In the genomic region with DNA sequence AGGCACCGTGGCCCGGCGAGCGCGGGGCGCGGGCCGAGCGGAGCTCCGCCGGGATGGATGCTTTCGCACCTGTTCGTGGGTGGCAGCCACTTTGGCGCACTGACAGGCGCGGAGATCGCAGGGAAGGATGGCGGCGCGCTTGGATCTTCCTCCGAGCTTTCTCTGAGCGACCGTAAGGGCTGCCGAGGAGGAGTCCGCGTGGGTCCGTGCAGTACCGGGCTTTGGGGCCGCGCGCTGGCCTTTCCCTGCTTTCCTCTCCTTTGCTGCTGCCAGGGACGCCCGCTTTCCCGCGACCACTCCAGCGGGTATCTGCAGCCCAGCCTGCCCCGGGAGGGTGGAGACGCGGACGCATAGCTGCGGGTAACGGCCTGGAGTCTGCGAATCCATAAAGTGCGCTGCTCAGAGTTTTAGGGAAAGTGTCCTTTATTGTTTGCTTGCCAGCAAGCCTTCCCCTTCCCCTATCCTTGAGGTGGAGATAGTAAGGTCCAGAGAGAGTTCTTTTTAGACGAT, we compare ENCODE assay signal across 7 mouse cellular contexts. TPM values are rescaled to one million over a fixed set of nuclear protein-coding genes. Genes with fewer than 3 reads are reported as not detected.
DNase-seq lines count a peak whose midpoint lies in the region; ATAC-seq and TF ChIP-seq lines count a peak whose summit lies in the region.

No protein-coding gene starts in this region.

- no peak for TF ChIP-seq CTCF in layer of hippocampus, adult 2 months (conservative IDR thresholded peaks at IDR 0.05)

- ATAC-seq in forebrain, embryonic 11.5 days (replicated peaks; ENCODE audit: low FRiP score) = peak; percentile 66
- peak; percentile 72 for ATAC-seq in neural tube, embryonic 14.5 days (ENCODE audit: low read depth)

- H3K27me3 ChIP-seq in forebrain, embryonic 11.5 days (ENCODE audit: control insufficient read depth, insufficient read depth, low read length) = no peaks in the 10 kb centered on the region
- no peaks in the 10 kb centered on the region for H3K27me3 ChIP-seq in neural tube, embryonic 14.5 days (ENCODE audit: control insufficient read depth, insufficient read depth, low read length)

- no peaks in the 10 kb centered on the region for H3K9me3 ChIP-seq in forebrain, embryonic 11.5 days (ENCODE audit: control insufficient read depth, low read length)
- no peaks in the 10 kb centered on the region for H3K9me3 ChIP-seq in neural tube, embryonic 14.5 days (ENCODE audit: control insufficient read depth, low read length)

- peak overlapping the region; percentile 86 for H3K9ac ChIP-seq in forebrain, embryonic 11.5 days (ENCODE audit: low read length)
- peak overlapping the region; percentile 86 for H3K9ac ChIP-seq in neural tube, embryonic 14.5 days (replicated peaks; ENCODE audit: low read depth, low read length)

- no peaks in the 10 kb centered on the region for H3K36me3 ChIP-seq in forebrain, embryonic 11.5 days (ENCODE audit: control insufficient read depth, insufficient read depth, low read length)
- no peaks in the 10 kb centered on the region for H3K36me3 ChIP-seq in neural tube, embryonic 14.5 days (ENCODE audit: control insufficient read depth, insufficient read depth, low read length)

- H3K4me3 ChIP-seq in layer of hippocampus, adult 2 months = peak overlapping the region; percentile 83
- peak overlapping the region; percentile 84 for H3K4me3 ChIP-seq in forebrain, embryonic 11.5 days (ENCODE audit: low read depth, low read length)
- peak overlapping the region; percentile 91 for H3K4me3 ChIP-seq in neural tube, embryonic 14.5 days (ENCODE audit: low read depth, low read length)

- WGBS in forebrain, embryonic 11.5 days = under 1% methylated on average over 45 of the region's 45 CpGs
- WGBS in neural tube, embryonic 14.5 days = under 1% methylated on average over 33 of the region's 45 CpGs

- H3K4me2 ChIP-seq in forebrain, embryonic 11.5 days (ENCODE audit: low read depth, low read length, severe bottlenecking) = peak overlapping the region; percentile 73
- H3K4me2 ChIP-seq in neural tube, embryonic 14.5 days (ENCODE audit: low read depth, low read length) = peak overlapping the region; percentile 76

- H3K4me1 ChIP-seq in forebrain, embryonic 11.5 days (replicated peaks; ENCODE audit: control insufficient read depth, insufficient read depth, low read length) = peaks cover 8% of the 10 kb centered on the region
- peaks cover 12% of the 10 kb centered on the region for H3K4me1 ChIP-seq in neural tube, embryonic 14.5 days (ENCODE audit: control insufficient read depth, insufficient read depth, low read length)

- H3K27ac ChIP-seq in layer of hippocampus, adult 2 months = peak overlapping the region; percentile 95
- H3K27ac ChIP-seq in forebrain, embryonic 11.5 days (ENCODE audit: low read depth, low read length) = peak overlapping the region; percentile 81
- peak overlapping the region; percentile 92 for H3K27ac ChIP-seq in neural tube, embryonic 14.5 days (ENCODE audit: low read depth, low read length)

- no peak for DNase-seq in layer of hippocampus, adult 2 months (ENCODE audit: low spot score in 2 of 2)
- DNase-seq in layer of hippocampus, adult 11-12 months (ENCODE audit: low spot score) = no peak
- peak; percentile 50 for DNase-seq in adrenal gland, postnatal 25 days
- DNase-seq in forebrain, embryonic 11.5 days (ENCODE audit: low spot score) = no peak
- peak; percentile 33 for DNase-seq in liver
- no peak for DNase-seq in ovary, postnatal 36 days (ENCODE audit: low spot score)

RNA-seq across cellular contexts. Expression of a gene that starts 0.5 kb away (rescaled TPM):
- 10 to 100 TPM; 60.4 to 67.3 TPM for total RNA-seq in layer of hippocampus, adult 2 months (2021)
- total RNA-seq in adrenal gland, postnatal 25 days (2021) = 524 and 667 TPM in 2 replicates
- 97.8 and 101 TPM in 2 replicates for polyA plus RNA-seq in forebrain, embryonic 11.5 days (2014; fragmentation: Nextera tagmentation; extraction: Ambion mirVana)
- polyA plus RNA-seq in neural tube, embryonic 14.5 days (2014; fragmentation: Nextera tagmentation; extraction: Ambion mirVana) = 69.1 and 69.7 TPM in 2 replicates

Comparison
In these comparisons a context has a peak if more than half of its experiments do, and no peak if none do; other contexts are left out.
1. DNase-seq: peak in adrenal gland, postnatal 25 days (single experiment) and liver (single experiment); none in layer of hippocampus, adult 2 months (0 of 2), layer of hippocampus, adult 11-12 months (single experiment), forebrain, embryonic 11.5 days (single experiment) and ovary, postnatal 36 days (single experiment).
2. Peak in every context shown above with its lines, with median percentiles within 50 percentile points of each other: H3K27ac ChIP-seq and H3K4me3 ChIP-seq.